Mouse (Mus musculus) layer of hippocampus, adult 2 months (tissue): Measurements from ENCODE around the gene Pou2f3. TPM values are rescaled to one million over a fixed set of nuclear protein-coding genes. Genes with fewer than 3 reads are reported as not detected.

Source experiments
- DNase-seq, 2 experiments: peaks; one replicate each; pipeline ENCODE4 v3.0.0; 2022; ENCODE audit warnings: low spot score in 2 of 2
- H3K27ac ChIP-seq: fragments of 200-600 bp; 2 replicates; pipeline ENCODE4 v1.8.1; 2022
- H3K4me3 ChIP-seq: fragments of 200-600 bp; 2 replicates; pipeline ENCODE4 v1.8.1; 2022; ENCODE audit warnings: mild to moderate bottlenecking
- CTCF ChIP-seq: fragments of 200-600 bp; conservative IDR thresholded peaks from 2 replicates; pipeline ENCODE4 v1.8.1; 2022; ENCODE audit warnings: antibody characterized with exemption, mild to moderate bottlenecking, moderate library complexity
- total RNA-seq, 2 experiments: library from RNA; stranded (reverse); gene quantifications; 2 replicates each; pipeline ENCODE4 v1.2.3; 2021

Gene Pou2f3
- total RNA-seq, 2 experiments from 2014 or later, result 0.22 to 0.33 TPM

- Histone ChIP-seq H3K4me3 (peak overlapping the region; percentile 40), H3K27ac (no peak overlapping the region; the same call in 1 of the 2 replicates)
- TF ChIP-seq CTCF, result no peak
- no peak for DNase-seq
These were observed 28.0 kb upstream of the Pou2f3 start for GRCm38 (mm10) chr9:43238167-43238566.

GRCm38 (mm10) chr9:43237111-43237775 lies 27.1 kb upstream of the Pou2f3 start:
- Histone ChIP-seq H3K4me3 (peak overlapping the region; percentile 40), H3K27ac (no peak overlapping the region; the same call in 1 of the 2 replicates)
- TF ChIP-seq CTCF, result no peak
- no peak for DNase-seq

GRCm38 (mm10) chr9:43236576-43236975 lies 26.4 kb upstream of the Pou2f3 start:
- Histone ChIP-seq H3K4me3 (no peak overlapping the region), H3K27ac (no peak overlapping the region)
- DNase-seq, result no peak
- no peak for TF ChIP-seq CTCF

- TF ChIP-seq CTCF, result no peak
- Histone ChIP-seq H3K27ac (no peak overlapping the region), H3K4me3 (no peak overlapping the region)
- DNase-seq, result no peak
These were observed 25.9 kb upstream of the Pou2f3 start for GRCm38 (mm10) chr9:43236106-43236505.

GRCm38 (mm10) chr9:43235336-43235735 lies 25.2 kb upstream of the Pou2f3 start:
- DNase-seq, result no peak
- Histone ChIP-seq H3K27ac (no peak overlapping the region), H3K4me3 (no peak overlapping the region)
- TF ChIP-seq CTCF, result no peak

- Histone ChIP-seq H3K27ac (no peak overlapping the region), H3K4me3 (no peak overlapping the region)
- no peak for TF ChIP-seq CTCF
- no peak for DNase-seq
These were observed 24.3 kb upstream of the Pou2f3 start for GRCm38 (mm10) chr9:43234496-43234895.

GRCm38 (mm10) chr9:43233515-43233914 lies 23.3 kb upstream of the Pou2f3 start:
- DNase-seq, result no peak
- TF ChIP-seq CTCF, result no peak
- Histone ChIP-seq H3K4me3 (no peak overlapping the region), H3K27ac (no peak overlapping the region)

- DNase-seq, result no peak
- TF ChIP-seq CTCF, result no peak
These were observed 22.9 kb upstream of the Pou2f3 start for GRCm38 (mm10) chr9:43233044-43233443.

GRCm38 (mm10) chr9:43232286-43232685 lies 22.1 kb upstream of the Pou2f3 start:
- TF ChIP-seq CTCF, result no peak
- no peak for DNase-seq
- H3K4me3 ChIP-seq, result no peak overlapping the region
- no peak overlapping the region; the same call in 1 of the 2 replicates for H3K27ac ChIP-seq

More at GRCm38 (mm10) chr9:43233044-43233443, 22.9 kb upstream of the Pou2f3 start:
- Histone ChIP-seq H3K4me3 (no peak overlapping the region), H3K27ac (peak overlapping the region; percentile 28; the same call in 1 of the 2 replicates)

GRCm38 (mm10) chr9:43231805-43232204 lies 21.6 kb upstream of the Pou2f3 start:
- DNase-seq, result no peak
- no peak overlapping the region for H3K4me3 ChIP-seq
- H3K27ac ChIP-seq, result no peak overlapping the region; the same call in 1 of the 2 replicates
- TF ChIP-seq CTCF, result no peak

- Histone ChIP-seq H3K27ac (no peak overlapping the region), H3K4me3 (no peak overlapping the region)
- DNase-seq, result no peak
- no peak for TF ChIP-seq CTCF
These were observed 20.7 kb upstream of the Pou2f3 start for GRCm38 (mm10) chr9:43230886-43231285.

- H3K4me3 ChIP-seq, result no peak overlapping the region
- no peak for DNase-seq
- H3K27ac ChIP-seq, result no peak overlapping the region
- no peak for TF ChIP-seq CTCF
These were observed 19.8 kb upstream of the Pou2f3 start for GRCm38 (mm10) chr9:43229962-43230361.

- TF ChIP-seq CTCF, result no peak
- DNase-seq, result no peak
- H3K27ac ChIP-seq, result no peak overlapping the region
- H3K4me3 ChIP-seq, result no peak overlapping the region
These were observed 19.3 kb upstream of the Pou2f3 start for GRCm38 (mm10) chr9:43229398-43229895.

- no peak for DNase-seq
- Histone ChIP-seq H3K27ac (no peak overlapping the region), H3K4me3 (no peak overlapping the region)
- TF ChIP-seq CTCF, result no peak
These were observed 18.6 kb upstream of the Pou2f3 start for GRCm38 (mm10) chr9:43228745-43229144.

- TF ChIP-seq CTCF, result no peak
- no peak for DNase-seq
- no peak overlapping the region for H3K4me3 ChIP-seq
- no peak overlapping the region for H3K27ac ChIP-seq
These were observed 17.5 kb upstream of the Pou2f3 start for GRCm38 (mm10) chr9:43227626-43228025.
